Mouse (Mus musculus): ENCODE results near the gene Ubald1. TPM values are rescaled to one million over a fixed set of nuclear protein-coding genes. Genes with fewer than 3 reads are reported as not detected.

Ubald1 gene
- polyA plus RNA-seq, 1 experiment = 31.1 TPM

GRCm38 (mm10) chr16:4897146-4897730 is 17.1 kb upstream of the Ubald1 start:
- Histone ChIP-seq H3K27ac (ENCODE audit: insufficient read depth, low read length) (no peak overlapping the region), H3K4me1 (ENCODE audit: control insufficient read depth, insufficient read depth, low read length) (peaks cover 8% of the 10 kb centered on the region), H3K36me3 (ENCODE audit: control insufficient read depth, insufficient read depth, low read length, poor library complexity, severe bottlenecking) (no peaks in the 10 kb centered on the region), H3K27me3 (ENCODE audit: control insufficient read depth, insufficient read depth, low read length, poor library complexity, severe bottlenecking) (no peaks in the 10 kb centered on the region), H3K9me3 (replicated peaks; ENCODE audit: control insufficient read depth, insufficient read depth, low read length, poor library complexity, severe bottlenecking) (no peaks in the 10 kb centered on the region), H3K9ac (ENCODE audit: low read depth, poor library complexity, severe bottlenecking) (no peak overlapping the region), H3K4me3 (ENCODE audit: low read depth, low read length) (no peak overlapping the region)
- TF ChIP-seq POLR2A (IDR thresholded peaks at IDR 0.05; ENCODE audit: insufficient read depth, low read length) (no peak), CTCF (IDR thresholded peaks at IDR 0.05; ENCODE audit: low read depth, low read length) (peak; percentile 87), EP300 (IDR thresholded peaks at IDR 0.05; ENCODE audit: insufficient read depth, low read depth, low read length) (no peak)

- H3K4me3 ChIP-seq (ENCODE audit: low read depth, low read length) = no peak overlapping the region
- no peak overlapping the region for H3K9ac ChIP-seq (ENCODE audit: low read depth, poor library complexity, severe bottlenecking)
- H3K27ac ChIP-seq (ENCODE audit: insufficient read depth, low read length) = no peak overlapping the region
- no peaks in the 10 kb centered on the region for H3K9me3 ChIP-seq (replicated peaks; ENCODE audit: control insufficient read depth, insufficient read depth, low read length, poor library complexity, severe bottlenecking)
- no peaks in the 10 kb centered on the region for H3K27me3 ChIP-seq (ENCODE audit: control insufficient read depth, insufficient read depth, low read length, poor library complexity, severe bottlenecking)
- H3K4me1 ChIP-seq (ENCODE audit: control insufficient read depth, insufficient read depth, low read length) = peaks cover 8% of the 10 kb centered on the region
- H3K36me3 ChIP-seq (ENCODE audit: control insufficient read depth, insufficient read depth, low read length, poor library complexity, severe bottlenecking) = no peaks in the 10 kb centered on the region
- TF ChIP-seq EP300 (IDR thresholded peaks at IDR 0.05; ENCODE audit: insufficient read depth, low read depth, low read length) (no peak), CTCF (IDR thresholded peaks at IDR 0.05; ENCODE audit: low read depth, low read length) (no peak), POLR2A (IDR thresholded peaks at IDR 0.05; ENCODE audit: insufficient read depth, low read length) (no peak)
Measured at GRCm38 (mm10) chr16:4896249-4897027, 16.3 kb upstream of the Ubald1 start.

- H3K27ac ChIP-seq (ENCODE audit: insufficient read depth, low read length) = peak overlapping the region; percentile 85
- no peak overlapping the region for H3K4me3 ChIP-seq (ENCODE audit: low read depth, low read length)
- peaks cover 8% of the 10 kb centered on the region for H3K4me1 ChIP-seq (ENCODE audit: control insufficient read depth, insufficient read depth, low read length)
- H3K9me3 ChIP-seq (replicated peaks; ENCODE audit: control insufficient read depth, insufficient read depth, low read length, poor library complexity, severe bottlenecking) = no peaks in the 10 kb centered on the region
- no peaks in the 10 kb centered on the region for H3K27me3 ChIP-seq (ENCODE audit: control insufficient read depth, insufficient read depth, low read length, poor library complexity, severe bottlenecking)
- TF ChIP-seq POLR2A (IDR thresholded peaks at IDR 0.05; ENCODE audit: insufficient read depth, low read length) (no peak), CTCF (IDR thresholded peaks at IDR 0.05; ENCODE audit: low read depth, low read length) (no peak), EP300 (IDR thresholded peaks at IDR 0.05; ENCODE audit: insufficient read depth, low read depth, low read length) (no peak)
- H3K36me3 ChIP-seq (ENCODE audit: control insufficient read depth, insufficient read depth, low read length, poor library complexity, severe bottlenecking) = no peaks in the 10 kb centered on the region
- no peak overlapping the region for H3K9ac ChIP-seq (ENCODE audit: low read depth, poor library complexity, severe bottlenecking)
Measured at GRCm38 (mm10) chr16:4894201-4894908, 14.2 kb upstream of the Ubald1 start.

- no peaks in the 10 kb centered on the region for H3K27me3 ChIP-seq (ENCODE audit: control insufficient read depth, insufficient read depth, low read length, poor library complexity, severe bottlenecking)
- TF ChIP-seq POLR2A (IDR thresholded peaks at IDR 0.05; ENCODE audit: insufficient read depth, low read length) = no peak
- no peak for TF ChIP-seq EP300 (IDR thresholded peaks at IDR 0.05; ENCODE audit: insufficient read depth, low read depth, low read length)
- TF ChIP-seq CTCF (IDR thresholded peaks at IDR 0.05; ENCODE audit: low read depth, low read length) = no peak
- 0 out of 2 replicates have a peak overlapping the region, but pooled peaks have one; percentile 14 for H3K27ac ChIP-seq (ENCODE audit: insufficient read depth, low read length)
- no peak overlapping the region for H3K4me3 ChIP-seq (ENCODE audit: low read depth, low read length)
- peaks cover 8% of the 10 kb centered on the region for H3K4me1 ChIP-seq (ENCODE audit: control insufficient read depth, insufficient read depth, low read length)
- H3K9ac ChIP-seq (ENCODE audit: low read depth, poor library complexity, severe bottlenecking) = no peak overlapping the region
- no peaks in the 10 kb centered on the region for H3K36me3 ChIP-seq (ENCODE audit: control insufficient read depth, insufficient read depth, low read length, poor library complexity, severe bottlenecking)
- no peaks in the 10 kb centered on the region for H3K9me3 ChIP-seq (replicated peaks; ENCODE audit: control insufficient read depth, insufficient read depth, low read length, poor library complexity, severe bottlenecking)
Measured at GRCm38 (mm10) chr16:4892171-4892570, 12.1 kb upstream of the Ubald1 start.

- no peaks in the 10 kb centered on the region for H3K9me3 ChIP-seq (replicated peaks; ENCODE audit: control insufficient read depth, insufficient read depth, low read length, poor library complexity, severe bottlenecking)
- H3K9ac ChIP-seq (ENCODE audit: low read depth, poor library complexity, severe bottlenecking) = no peak overlapping the region
- no peak for TF ChIP-seq EP300 (IDR thresholded peaks at IDR 0.05; ENCODE audit: insufficient read depth, low read depth, low read length)
- TF ChIP-seq CTCF (IDR thresholded peaks at IDR 0.05; ENCODE audit: low read depth, low read length) = no peak
- TF ChIP-seq POLR2A (IDR thresholded peaks at IDR 0.05; ENCODE audit: insufficient read depth, low read length) = no peak
- no peak overlapping the region for H3K27ac ChIP-seq (ENCODE audit: insufficient read depth, low read length)
- H3K27me3 ChIP-seq (ENCODE audit: control insufficient read depth, insufficient read depth, low read length, poor library complexity, severe bottlenecking) = no peaks in the 10 kb centered on the region
- H3K36me3 ChIP-seq (ENCODE audit: control insufficient read depth, insufficient read depth, low read length, poor library complexity, severe bottlenecking) = no peaks in the 10 kb centered on the region
- H3K4me3 ChIP-seq (ENCODE audit: low read depth, low read length) = no peak overlapping the region
- peaks cover 4% of the 10 kb centered on the region for H3K4me1 ChIP-seq (ENCODE audit: control insufficient read depth, insufficient read depth, low read length)
Measured at GRCm38 (mm10) chr16:4890201-4890709, 10.1 kb upstream of the Ubald1 start.

Data from ES-Bruce4 (cell line).